Mouse (Mus musculus) regulatory T cell (primary cell): Measurements from ENCODE around the gene Hdac4.

Experiments
- in situ Hi-C: fragments of 300-600 bp; cut with MboI, MseI; formaldehyde crosslinking; loops from one replicate; pipeline ENCODE4 v1.15.1; 2025; ENCODE audit warnings: high pct_unique_total_duplicates

Hdac4 gene

GRCm38 (mm10) chr1:92179070-92179469 is 16.4 kb downstream of the Hdac4 start:
- in situ Hi-C loops: no loop called here

GRCm38 (mm10) chr1:92178021-92178895 is 17.2 kb downstream of the Hdac4 start:
- in situ Hi-C loops: no loop called here

GRCm38 (mm10) chr1:92177599-92177998 is 17.9 kb downstream of the Hdac4 start:
- in situ Hi-C loops: no loop called here

GRCm38 (mm10) chr1:92177196-92177595 is 18.3 kb downstream of the Hdac4 start:
- in situ Hi-C loops: no loop called here

- in situ Hi-C loops: no loop called here
Observed at GRCm38 (mm10) chr1:92175266-92175665, 20.2 kb downstream of the Hdac4 start.

GRCm38 (mm10) chr1:92174898-92175255 is 20.6 kb downstream of the Hdac4 start:
- in situ Hi-C loops: loop anchor here (5.0 kb wide), 1 partner anchor 43 kb away; no protein-coding TSS in a partner anchor

GRCm38 (mm10) chr1:92174251-92174897 is 21.1 kb downstream of the Hdac4 start:
- in situ Hi-C loops: loop anchor here (5.0 kb wide), 1 partner anchor 42 kb away; no protein-coding TSS in a partner anchor

- in situ Hi-C loops: loop anchor here (5.0 kb wide), 1 partner anchor 38 kb away; no protein-coding TSS in a partner anchor
Observed at GRCm38 (mm10) chr1:92170616-92171235, 24.8 kb downstream of the Hdac4 start.

- in situ Hi-C loops: loop anchor here (5.0 kb wide), 1 partner anchor 37 kb away; no protein-coding TSS in a partner anchor
Observed at GRCm38 (mm10) chr1:92169776-92170055, 25.8 kb downstream of the Hdac4 start.

- in situ Hi-C loops: no loop called here
Observed at GRCm38 (mm10) chr1:92168900-92169775, 26.4 kb downstream of the Hdac4 start.

GRCm38 (mm10) chr1:92163932-92164331 is 31.6 kb downstream of the Hdac4 start:
- in situ Hi-C loops: no loop called here

GRCm38 (mm10) chr1:92159804-92160203 is 35.7 kb downstream of the Hdac4 start:
- in situ Hi-C loops: loop anchor here (10.0 kb wide), 1 partner anchor 1065 kb away; no protein-coding TSS in a partner anchor

- in situ Hi-C loops: loop anchor here (10.0 kb wide), 1 partner anchor 1075 kb away; no protein-coding TSS in a partner anchor
Observed at GRCm38 (mm10) chr1:92150201-92150600, 45.3 kb downstream of the Hdac4 start.

- in situ Hi-C loops: no loop called here
Observed at GRCm38 (mm10) chr1:92148527-92148926, 47.0 kb downstream of the Hdac4 start.

- in situ Hi-C loops: no loop called here
Observed at GRCm38 (mm10) chr1:92144868-92145534, 50.5 kb downstream of the Hdac4 start.

GRCm38 (mm10) chr1:92143331-92143895 is 52.1 kb downstream of the Hdac4 start:
- in situ Hi-C loops: no loop called here

GRCm38 (mm10) chr1:92142793-92143192 is 52.7 kb downstream of the Hdac4 start:
- in situ Hi-C loops: no loop called here

GRCm38 (mm10) chr1:92139001-92139400 is 56.5 kb downstream of the Hdac4 start:
- in situ Hi-C loops: no loop called here

GRCm38 (mm10) chr1:92137136-92137848 is 58.2 kb downstream of the Hdac4 start:
- in situ Hi-C loops: no loop called here

GRCm38 (mm10) chr1:92136362-92136761 is 59.1 kb downstream of the Hdac4 start:
- in situ Hi-C loops: no loop called here
